Comparison of ENCODE assay signal across 25 mouse cellular contexts in genomic region chr4:33947584-33947983, GRCm38 (mm10). TPM values are rescaled to one million over a fixed set of nuclear protein-coding genes. Genes with fewer than 3 reads are reported as not detected.
DNase-seq lines count a peak whose midpoint lies in the region; ATAC-seq lines count a peak whose summit lies in the region.
"Had no signal": no experiment of that assay in that cellular context is flagged by ENCODE, and none has a peak within 500 bp of the region (broad histone marks: within the 10 kb centered on the region; RNA-seq: fewer than 3 reads in every experiment).

No protein-coding gene starts in this region.

- H3K4me2 ChIP-seq in forebrain, embryonic 13.5 days, result no peak overlapping the region
- no peak overlapping the region for H3K4me2 ChIP-seq in forebrain, embryonic 11.5 days (ENCODE audit: low read depth, low read length, severe bottlenecking)
- no peak overlapping the region for H3K4me2 ChIP-seq in forebrain, embryonic 16.5 days (ENCODE audit: low read length)
- H3K4me2 ChIP-seq: embryonic facial prominence, embryonic 12.5 days; heart, embryonic 13.5 days; hindbrain, embryonic 15.5 days had no signal

- H3K9me3 ChIP-seq in forebrain, embryonic 13.5 days (replicated peaks), result no peaks in the 10 kb centered on the region
- no peaks in the 10 kb centered on the region for H3K9me3 ChIP-seq in forebrain, embryonic 11.5 days (ENCODE audit: control insufficient read depth, low read length)
- H3K9me3 ChIP-seq in forebrain, embryonic 16.5 days (ENCODE audit: control insufficient read depth, low read length), result no peaks in the 10 kb centered on the region
- H3K9me3 ChIP-seq in midbrain, embryonic 10.5 days (replicated peaks), result no peaks in the 10 kb centered on the region
- H3K9me3 ChIP-seq: embryonic facial prominence, embryonic 12.5 days; heart, embryonic 13.5 days; hindbrain, embryonic 15.5 days had no signal

- H3K27me3 ChIP-seq in forebrain, embryonic 13.5 days, result no peaks in the 10 kb centered on the region
- no peaks in the 10 kb centered on the region for H3K27me3 ChIP-seq in forebrain, embryonic 11.5 days (ENCODE audit: control insufficient read depth, insufficient read depth, low read length)
- no peaks in the 10 kb centered on the region for H3K27me3 ChIP-seq in forebrain, embryonic 16.5 days (replicated peaks; ENCODE audit: control insufficient read depth, insufficient read depth, low read length)
- no peaks in the 10 kb centered on the region for H3K27me3 ChIP-seq in midbrain, embryonic 10.5 days (ENCODE audit: low read depth, poor library complexity, severe bottlenecking)
- H3K27me3 ChIP-seq: embryonic facial prominence, embryonic 12.5 days; heart, embryonic 13.5 days; hindbrain, embryonic 15.5 days had no signal

- no peak overlapping the region for H3K4me3 ChIP-seq in forebrain, embryonic 13.5 days
- no peak overlapping the region for H3K4me3 ChIP-seq in forebrain, embryonic 11.5 days (ENCODE audit: low read depth, low read length)
- H3K4me3 ChIP-seq in forebrain, embryonic 16.5 days (replicated peaks; ENCODE audit: low read length), result no peak overlapping the region
- H3K4me3 ChIP-seq in midbrain, embryonic 10.5 days, result no peak overlapping the region
- H3K4me3 ChIP-seq: embryonic facial prominence, embryonic 12.5 days; erythroblast, embryonic 14.5 days; gastrocnemius, adult 2 months; heart, embryonic 13.5 days; hindbrain, embryonic 15.5 days had no signal

- DNase-seq in forebrain, embryonic 11.5 days (ENCODE audit: low spot score), result no peak
- DNase-seq in 3T3-L1 (ENCODE audit: low read depth, low spot score), result peak; percentile 56
- DNase-seq in Muller cell, postnatal 12 days (ENCODE audit: inconsistent ontology term), result peak; percentile 89
- no peak for DNase-seq in ovary, postnatal 10 days (ENCODE audit: low spot score)
- DNase-seq in midbrain, embryonic 10.5 days (ENCODE audit: low spot score), result no peak
- DNase-seq in thymus, postnatal 36 days, result no peak
- DNase-seq: adrenal gland, adult 2 months; adrenal gland, postnatal 14 days; cerebellum, adult 11-12 months; cerebellum, adult 8-10 months; cerebellum, postnatal 10 days; gastrocnemius, adult 2 months; gastrocnemius, postnatal 14 days; heart, adult 18-20 months; heart, postnatal 14 days; heart, postnatal 4 days; kidney, adult 2 months had no signal

- H3K36me3 ChIP-seq in forebrain, embryonic 13.5 days (ENCODE audit: poor library complexity, severe bottlenecking), result peaks cover 21% of the 10 kb centered on the region
- H3K36me3 ChIP-seq in forebrain, embryonic 11.5 days (ENCODE audit: control insufficient read depth, insufficient read depth, low read length), result no peaks in the 10 kb centered on the region
- H3K36me3 ChIP-seq in forebrain, embryonic 16.5 days (ENCODE audit: control insufficient read depth, insufficient read depth), result peaks cover 14% of the 10 kb centered on the region
- H3K36me3 ChIP-seq in midbrain, embryonic 10.5 days, result peaks cover 13% of the 10 kb centered on the region
- H3K36me3 ChIP-seq: embryonic facial prominence, embryonic 12.5 days; heart, embryonic 13.5 days had no signal

- 0 out of 2 replicates have a peak overlapping the region, but pooled peaks have one; percentile 20 for H3K27ac ChIP-seq in forebrain, embryonic 13.5 days
- H3K27ac ChIP-seq in forebrain, embryonic 11.5 days (ENCODE audit: low read depth, low read length), result no peak overlapping the region
- H3K27ac ChIP-seq in forebrain, embryonic 16.5 days (ENCODE audit: low read length), result no peak overlapping the region
- H3K27ac ChIP-seq in midbrain, embryonic 10.5 days (replicated peaks), result no peak overlapping the region
- H3K27ac ChIP-seq: embryonic facial prominence, embryonic 12.5 days; gastrocnemius, adult 2 months; heart, embryonic 13.5 days; hindbrain, embryonic 15.5 days had no signal

- H3K4me1 ChIP-seq in forebrain, embryonic 13.5 days, result peaks cover 5% of the 10 kb centered on the region; the same call in 1 of the 2 replicates
- 0 out of 2 replicates have a peak, but pooled peaks cover 2% of the 10 kb centered on the region for H3K4me1 ChIP-seq in forebrain, embryonic 11.5 days (replicated peaks; ENCODE audit: control insufficient read depth, insufficient read depth, low read length)
- no peaks in the 10 kb centered on the region for H3K4me1 ChIP-seq in forebrain, embryonic 16.5 days (replicated peaks; ENCODE audit: control insufficient read depth, insufficient read depth, low read length)
- H3K4me1 ChIP-seq in midbrain, embryonic 10.5 days, result no peaks in the 10 kb centered on the region
- H3K4me1 ChIP-seq: embryonic facial prominence, embryonic 12.5 days; heart, embryonic 13.5 days; hindbrain, embryonic 15.5 days had no signal

- no peak overlapping the region for H3K9ac ChIP-seq in forebrain, embryonic 13.5 days
- H3K9ac ChIP-seq in forebrain, embryonic 11.5 days (ENCODE audit: low read length), result no peak overlapping the region
- H3K9ac ChIP-seq in forebrain, embryonic 16.5 days (replicated peaks; ENCODE audit: low read depth, low read length), result no peak overlapping the region
- H3K9ac ChIP-seq: embryonic facial prominence, embryonic 12.5 days; heart, embryonic 13.5 days; hindbrain, embryonic 15.5 days had no signal

- peak; percentile 62 for ATAC-seq in forebrain, embryonic 13.5 days
- no peak for ATAC-seq in forebrain, embryonic 11.5 days (replicated peaks; ENCODE audit: low FRiP score)
- ATAC-seq in forebrain, embryonic 16.5 days, result peak; percentile 40; the same call in 1 of the 2 replicates
- ATAC-seq: intestine, postnatal 0 days; Patski had no signal

- 56% methylated on average over 3 of the region's 3 CpGs for WGBS in forebrain, embryonic 13.5 days
- WGBS in forebrain, embryonic 11.5 days, result 69% methylated on average over 3 of the region's 3 CpGs
- 50% methylated on average over 3 of the region's 3 CpGs for WGBS in forebrain, embryonic 16.5 days
- WGBS in midbrain, embryonic 10.5 days, result 91% methylated on average over 3 of the region's 3 CpGs

RNA-seq across cellular contexts. Expression of gene Cnr1, which starts 23.2 kb away (rescaled TPM):
- polyA plus RNA-seq in forebrain, embryonic 13.5 days (2015; fragmentation: Nextera tagmentation; extraction: Ambion mirVana), result 43.6 and 51.0 TPM in 2 replicates
- polyA plus RNA-seq in forebrain, embryonic 11.5 days (2014; fragmentation: Nextera tagmentation; extraction: Ambion mirVana), result 14.9 and 16.1 TPM in 2 replicates
- polyA plus RNA-seq in forebrain, embryonic 16.5 days (2015; fragmentation: Nextera tagmentation; extraction: Ambion mirVana), result 86.8 and 103 TPM in 2 replicates
- 4.6 and 9.6 TPM in 2 replicates for polyA plus RNA-seq in midbrain, embryonic 10.5 days (2016; fragmentation: Nextera tagmentation; extraction: Ambion mirVana)
- polyA plus RNA-seq: erythroblast, embryonic 14.5 days; Patski had no signal

Comparison
In these comparisons a context has a peak if more than half of its experiments do, and no peak if none do; other contexts are left out.
1. DNase-seq: peak in 3T3-L1 (single experiment) and Muller cell, postnatal 12 days (single experiment); none in forebrain, embryonic 11.5 days (single experiment), ovary, postnatal 10 days (single experiment), midbrain, embryonic 10.5 days (single experiment) and thymus, postnatal 36 days (0 of 2).